Mouse (Mus musculus) midbrain, postnatal 0 days (tissue): ENCODE data around the gene Lgi2. TPM values are rescaled to one million over a fixed set of nuclear protein-coding genes. Genes with fewer than 3 reads are reported as not detected.

ENCODE experiments used
- ATAC-seq: fragments of 200-750 bp; cut with Nextera tagmentation; 2 replicates; pipeline ENCODE4 v1.8.0; 2017; ENCODE audit warnings: moderate number of reproducible peaks, mild to moderate bottlenecking, moderate TSS enrichment, moderate library complexity; ENCODE audit not compliant: low FRiP score
- DNase-seq: peaks from one replicate; pipeline ENCODE4 v3.0.0-alpha.2; 2015; ENCODE audit warnings: low spot score
- H3K27ac ChIP-seq: fragments of 300-500 bp; sonication (generic); 2 replicates; pipeline ENCODE4 v1.5.1; 2014; ENCODE audit warnings: low read depth, mild to moderate bottlenecking, low read length, mixed read lengths
- H3K27me3 ChIP-seq: fragments of 300-500 bp; sonication (generic); 2 replicates; pipeline ENCODE4 v1.6.1; 2014; ENCODE audit warnings: low read length, control low read depth, mixed read lengths; ENCODE audit not compliant: insufficient read depth
- H3K36me3 ChIP-seq: fragments of 300-500 bp; sonication (generic); 2 replicates; pipeline ENCODE4 v1.6.1; 2014; ENCODE audit warnings: low read length, control low read depth, mixed read lengths; ENCODE audit not compliant: insufficient read depth
- H3K4me1 ChIP-seq: fragments of 300-500 bp; sonication (generic); 2 replicates; pipeline ENCODE4 v1.6.1; 2014; ENCODE audit warnings: mild to moderate bottlenecking, control low read depth, antibody characterized with exemption, low read length, mixed read lengths; ENCODE audit not compliant: insufficient read depth
- H3K4me2 ChIP-seq: fragments of 300-500 bp; sonication (generic); 2 replicates; pipeline ENCODE4 v1.6.1; 2014; ENCODE audit warnings: low read depth, mild to moderate bottlenecking, low read length, mixed read lengths; ENCODE audit not compliant: poor library complexity, severe bottlenecking
- H3K4me3 ChIP-seq: fragments of 300-500 bp; sonication (generic); 2 replicates; pipeline ENCODE4 v1.5.1; 2014; ENCODE audit warnings: low read depth, mild to moderate bottlenecking, low read length, moderate library complexity
- H3K9ac ChIP-seq: fragments of 300-500 bp; sonication (generic); replicated peaks from 2 replicates; pipeline ENCODE4 v1.6.1; 2014; ENCODE audit warnings: mild to moderate bottlenecking, low read length, moderate library complexity, mixed read lengths; ENCODE audit not compliant: poor library complexity, severe bottlenecking
- H3K9me3 ChIP-seq: fragments of 300-500 bp; sonication (generic); 2 replicates; pipeline ENCODE4 v1.6.1; 2016; ENCODE audit warnings: low read length, control low read depth
- CTCF ChIP-seq: IDR thresholded peaks from 2 replicates; pipeline ENCODE4 v1.5.1; 2016; ENCODE audit warnings: antibody characterized with exemption, mild to moderate bottlenecking
- WGBS: fragments of 180-500 bp; shearing (Covaris S2); extraction: QIAGEN DNeasy Blood & Tissue Kit; methylation state at CpG from one replicate; pipeline ENCODE4 v1.1.7; 2014; 5-methylcytosine and 5-hydroxymethylcytosine counted together
- polyA plus RNA-seq: library from polyadenylated mRNA; unstranded; fragments of >200 nt; fragmentation: Nextera tagmentation; extraction: Ambion mirVana; gene quantifications from 2 replicates; pipeline ENCODE4 v1.2.1, GENCODE M21; 2015
- total RNA-seq: library from RNA; depleted of rRNA; stranded (reverse); fragments of >200 nt; gene quantifications from 2 replicates; pipeline ENCODE4 v1.2.3, GENCODE M21; 2014

The Lgi2 gene
- total and polyA plus RNA-seq, 2 experiments from 2014 or later = 9.8 to 24.0 TPM

GRCm38 (mm10) chr5:52534798-52535590 is 31.3 kb downstream of the Lgi2 start:
- no peak for TF ChIP-seq CTCF
- WGBS = 50% methylated on average over 14 of the region's 14 CpGs
- H3K27me3 ChIP-seq = no peaks in the 10 kb centered on the region
- 0 out of 2 replicates have a peak, but pooled peaks cover 4% of the 10 kb centered on the region for H3K4me1 ChIP-seq
- ATAC-seq (no peak), DNase-seq (no peak)
- no peak overlapping the region for H3K9ac ChIP-seq
- H3K4me3 ChIP-seq = no peak overlapping the region
- H3K4me2 ChIP-seq = no peak overlapping the region
- peaks cover 7% of the 10 kb centered on the region; the same call in 1 of the 2 replicates for H3K36me3 ChIP-seq
- no peak overlapping the region for H3K27ac ChIP-seq
- no peaks in the 10 kb centered on the region for H3K9me3 ChIP-seq

GRCm38 (mm10) chr5:52533705-52534104 is 32.6 kb downstream of the Lgi2 start:
- H3K36me3 ChIP-seq = peaks cover 7% of the 10 kb centered on the region; the same call in 1 of the 2 replicates
- no peak overlapping the region for H3K27ac ChIP-seq
- no peaks in the 10 kb centered on the region for H3K27me3 ChIP-seq
- no peak for TF ChIP-seq CTCF
- no peaks in the 10 kb centered on the region for H3K9me3 ChIP-seq
- DNase-seq (no peak), ATAC-seq (0 out of 2 replicates have a peak, but pooled peaks have one; percentile 14)
- no peak overlapping the region for H3K4me3 ChIP-seq
- H3K4me1 ChIP-seq = 0 out of 2 replicates have a peak, but pooled peaks cover 4% of the 10 kb centered on the region
- no peak overlapping the region for H3K9ac ChIP-seq
- H3K4me2 ChIP-seq = no peak overlapping the region
- 83% methylated on average over 9 of the region's 9 CpGs for WGBS

- Histone ChIP-seq H3K9ac (no peak overlapping the region), H3K36me3 (no peaks in the 10 kb centered on the region), H3K27ac (no peak overlapping the region), H3K27me3 (no peaks in the 10 kb centered on the region), H3K9me3 (no peaks in the 10 kb centered on the region), H3K4me3 (no peak overlapping the region), H3K4me2 (no peak overlapping the region), H3K4me1 (no peaks in the 10 kb centered on the region)
- DNase-seq (peak; percentile 35), ATAC-seq (no peak)
- WGBS = 78% methylated on average over 7 of the region's 7 CpGs
- no peak for TF ChIP-seq CTCF
Observed at GRCm38 (mm10) chr5:52528545-52528944, 37.7 kb downstream of the Lgi2 start.

- no peaks in the 10 kb centered on the region for H3K27me3 ChIP-seq
- no peaks in the 10 kb centered on the region for H3K9me3 ChIP-seq
- H3K4me3 ChIP-seq = no peak overlapping the region
- no peak for TF ChIP-seq CTCF
- WGBS = 92% methylated on average over 8 of the region's 8 CpGs
- no peak for DNase-seq
- ATAC-seq = no peak
- H3K4me1 ChIP-seq = no peaks in the 10 kb centered on the region
- no peak overlapping the region for H3K27ac ChIP-seq
- H3K9ac ChIP-seq = no peak overlapping the region
- no peak overlapping the region for H3K4me2 ChIP-seq
- no peaks in the 10 kb centered on the region for H3K36me3 ChIP-seq
Observed at GRCm38 (mm10) chr5:52526324-52526986, 39.8 kb downstream of the Lgi2 start.

GRCm38 (mm10) chr5:52524207-52524606 is 42.1 kb downstream of the Lgi2 start:
- Histone ChIP-seq H3K9ac (no peak overlapping the region), H3K27ac (no peak overlapping the region), H3K4me1 (no peaks in the 10 kb centered on the region), H3K27me3 (no peaks in the 10 kb centered on the region), H3K4me3 (no peak overlapping the region), H3K4me2 (no peak overlapping the region), H3K9me3 (no peaks in the 10 kb centered on the region), H3K36me3 (no peaks in the 10 kb centered on the region)
- TF ChIP-seq CTCF = peak; percentile 80
- ATAC-seq = no peak
- peak; percentile 72 for DNase-seq
- 48% methylated on average over 3 of the region's 3 CpGs for WGBS

- Histone ChIP-seq H3K27me3 (no peaks in the 10 kb centered on the region), H3K36me3 (no peaks in the 10 kb centered on the region), H3K4me1 (no peaks in the 10 kb centered on the region), H3K9me3 (no peaks in the 10 kb centered on the region), H3K27ac (no peak overlapping the region), H3K4me2 (no peak overlapping the region), H3K4me3 (no peak overlapping the region), H3K9ac (no peak overlapping the region)
- TF ChIP-seq CTCF = no peak
- DNase-seq = no peak
- no peak for ATAC-seq
- WGBS = 90% methylated on average over 2 of the region's 2 CpGs
Observed at GRCm38 (mm10) chr5:52519921-52520320, 46.3 kb downstream of the Lgi2 start.
